Mouse (Mus musculus): ENCODE results near the gene Tlcd2. TPM values are rescaled to one million over a fixed set of nuclear protein-coding genes. Genes with fewer than 3 reads are reported as not detected.

The Tlcd2 gene
- polyA plus RNA-seq (2017; shearing (Covaris generic)), result 7.8 TPM

DNA sequence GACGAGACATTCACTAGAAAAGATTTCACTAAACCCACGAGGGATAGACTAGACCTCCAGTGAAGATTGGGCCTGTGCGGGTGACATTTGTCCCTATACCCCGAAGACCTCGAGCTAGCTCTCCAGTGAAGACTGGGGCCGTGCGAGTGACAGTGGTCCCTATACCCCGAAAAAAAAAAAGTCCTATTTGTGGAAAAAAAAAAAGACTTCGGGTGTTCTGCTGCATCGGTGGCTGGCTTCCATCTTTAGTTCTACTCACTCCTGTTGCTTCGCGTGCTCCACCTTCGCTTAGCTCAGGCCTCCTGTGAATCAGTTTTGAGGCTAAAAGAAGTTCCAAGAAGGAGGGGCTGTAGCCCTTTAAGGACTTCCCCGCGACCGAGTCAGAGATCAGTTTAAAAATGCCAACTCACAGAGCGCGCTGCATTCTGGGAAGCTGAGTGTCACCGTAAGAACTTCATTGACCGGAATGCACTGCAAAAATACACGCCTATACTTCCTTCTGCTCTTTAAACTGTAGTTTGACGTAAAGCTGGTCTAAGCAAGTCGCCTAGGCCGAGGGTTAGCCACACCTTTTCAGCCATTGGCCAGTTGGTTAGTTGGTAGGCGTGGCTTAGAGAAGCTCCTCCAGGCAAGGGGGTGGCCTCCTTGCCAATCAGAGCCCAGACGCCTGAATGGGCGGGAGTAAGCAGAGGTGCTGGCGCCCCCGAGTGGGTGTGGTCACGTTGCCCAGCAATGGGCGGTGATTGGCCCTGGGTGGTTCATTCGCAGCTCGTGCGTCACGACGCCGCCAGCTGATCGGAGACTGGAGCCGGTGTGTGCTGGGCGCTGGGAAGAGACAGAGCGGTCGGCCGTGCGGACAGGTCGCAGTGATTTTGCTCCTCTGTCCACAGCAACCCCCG lies at the start of gene Tlcd2:
TSS of gene Tlcd2 (plus strand) at position 872 of the 899 bp plus-strand sequence.

DNA sequence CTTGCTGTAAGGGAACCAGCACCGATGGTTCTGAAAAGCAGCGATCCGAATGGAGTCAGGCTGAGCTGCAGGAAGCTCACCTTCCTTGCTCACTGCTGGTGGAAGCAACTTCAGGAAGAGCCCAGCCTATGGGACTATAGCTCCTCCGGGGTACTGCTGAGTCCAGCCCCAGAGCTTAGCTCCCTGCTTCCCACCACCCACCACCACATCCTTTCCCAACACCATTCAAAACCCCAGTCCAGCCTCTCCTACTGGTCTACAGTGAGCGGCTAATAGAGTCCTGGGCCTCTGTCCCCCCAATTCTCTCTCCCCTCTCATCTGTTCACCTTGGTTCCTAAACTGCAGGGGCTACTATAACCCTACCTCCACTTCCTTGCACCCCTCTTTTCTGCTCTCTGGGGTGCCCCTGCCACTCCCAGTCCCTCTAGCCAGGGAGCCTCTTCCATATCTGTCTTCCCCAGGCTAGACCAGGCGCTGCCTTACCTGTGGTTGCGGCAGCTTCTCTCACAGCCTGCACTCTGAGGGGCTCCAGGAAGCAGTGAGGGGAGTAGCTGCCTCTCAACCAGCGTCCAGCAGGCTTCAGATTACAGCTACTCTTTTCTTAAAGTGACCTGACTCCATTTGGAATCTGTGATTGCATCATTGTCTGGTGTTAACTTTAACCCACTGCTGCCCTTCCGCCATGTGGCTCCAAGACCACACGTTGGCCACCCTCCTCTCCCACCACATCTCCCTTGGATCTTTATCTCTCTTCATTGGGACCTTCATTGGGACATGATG lies 39.3 kb upstream of the Tlcd2 start, which contains the start of gene Serpinf1:
TSS of gene Serpinf1 (minus strand) at position 689 of the 780 bp plus-strand sequence.

DNA sequence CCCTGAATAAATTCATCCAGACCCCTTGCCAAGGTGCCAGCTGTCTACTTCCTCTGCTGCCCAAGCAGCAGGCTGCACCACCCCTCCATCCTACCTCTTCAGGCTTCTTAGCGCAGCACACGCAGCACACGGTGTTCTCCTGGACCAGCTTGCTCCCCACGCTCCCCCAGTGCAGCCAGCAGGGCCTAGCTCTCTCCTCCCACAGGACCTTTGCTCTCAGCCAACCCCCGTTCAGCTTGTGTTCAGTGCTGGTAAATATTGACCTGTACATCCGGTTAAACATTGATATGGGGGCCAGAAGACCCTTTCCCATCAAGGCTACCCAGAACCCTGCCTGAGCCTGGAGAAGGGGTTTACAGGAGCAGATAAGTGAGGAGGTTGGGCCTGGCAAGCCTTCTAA lies 22.2 kb upstream of the Tlcd2 start, which contains the start of gene Serpinf2:
TSS of gene Serpinf2 (minus strand) at position 229 of the 400 bp plus-strand sequence.

DNA sequence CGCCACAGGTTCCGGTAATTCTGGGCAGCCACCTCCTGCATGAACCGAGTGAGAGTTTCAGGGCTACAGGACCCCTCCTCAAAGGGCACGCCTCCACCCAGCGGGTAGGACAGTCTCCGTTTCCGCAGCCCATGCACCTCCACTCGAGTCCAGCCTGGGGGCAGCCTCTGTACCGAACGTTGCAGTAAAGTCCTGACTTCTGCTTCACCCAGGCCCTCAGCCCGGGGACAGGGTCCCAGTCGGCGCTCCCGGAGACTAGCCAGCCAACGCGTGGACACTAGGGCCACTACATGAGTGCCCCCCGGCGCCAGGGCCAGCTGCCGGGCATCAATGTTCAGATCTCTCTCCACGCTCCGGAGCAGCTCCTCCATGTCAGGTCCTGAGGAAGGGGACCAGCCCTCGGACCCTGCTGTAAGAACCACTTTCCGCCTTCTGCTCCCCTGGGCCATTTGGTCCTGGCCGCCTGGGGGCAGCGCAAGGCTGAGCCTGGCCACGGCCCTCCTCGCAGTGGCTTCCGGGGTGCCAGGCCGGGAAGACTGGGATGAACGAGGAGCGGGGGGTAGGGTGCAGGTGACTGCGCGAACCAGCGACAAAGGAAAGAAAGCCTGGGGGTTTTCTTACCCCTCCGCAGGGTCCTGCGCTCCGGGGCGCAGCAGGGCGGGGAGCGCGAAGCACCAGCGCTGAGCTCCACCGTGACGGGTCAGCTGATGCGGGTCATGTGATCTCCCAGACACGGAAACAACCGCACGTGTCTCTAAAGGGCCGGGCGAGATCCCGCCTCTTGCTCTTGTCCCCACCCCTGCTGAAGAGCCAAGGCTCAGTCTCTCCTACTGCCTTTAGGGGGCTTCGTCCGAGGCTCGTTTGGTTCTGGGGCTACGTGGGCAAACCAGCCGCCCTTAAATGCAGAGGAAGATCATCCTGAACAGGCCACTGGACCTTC lies 7.3 kb upstream of the Tlcd2 start, which contains the start of gene Wdr81:
TSS of gene Wdr81 (minus strand) at position 727 of the 940 bp plus-strand sequence.

DNA sequence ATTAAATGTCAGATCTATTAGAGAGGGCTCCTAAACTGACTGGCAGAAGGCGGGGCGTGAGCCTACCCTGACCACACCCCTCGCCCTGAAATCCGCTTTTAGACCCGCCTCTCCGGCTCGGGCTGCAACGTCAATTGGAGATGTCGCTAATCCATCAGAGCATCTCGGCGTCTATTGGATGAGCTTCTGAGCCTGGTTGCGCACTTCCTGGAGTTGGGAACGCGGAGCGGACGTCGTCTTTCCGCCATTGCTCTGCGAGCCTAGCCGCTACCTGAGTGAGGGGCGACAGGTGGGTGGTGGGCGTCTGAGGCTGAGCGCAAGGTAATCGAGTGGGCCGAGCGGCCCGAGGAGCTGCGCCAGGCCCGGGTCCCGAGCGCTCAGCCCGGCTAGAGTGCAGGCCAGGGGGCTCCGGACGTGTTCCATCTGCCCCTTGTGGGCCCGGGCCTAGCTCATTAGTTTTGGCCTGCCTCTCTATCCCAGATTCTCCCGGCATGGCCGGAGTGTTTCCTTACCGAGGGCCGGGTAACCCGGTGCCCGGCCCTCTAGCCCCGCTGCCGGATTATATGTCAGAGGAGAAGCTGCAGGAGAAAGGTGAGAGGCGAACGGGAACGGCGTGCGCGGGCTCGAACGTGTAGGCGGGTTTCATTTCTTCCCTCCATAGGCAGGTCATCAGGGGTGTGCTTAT lies 25.2 kb downstream of the Tlcd2 start, which contains the start of gene Prpf8:
TSS of gene Prpf8 (plus strand) at position 216 of the 685 bp plus-strand sequence.

DNA sequence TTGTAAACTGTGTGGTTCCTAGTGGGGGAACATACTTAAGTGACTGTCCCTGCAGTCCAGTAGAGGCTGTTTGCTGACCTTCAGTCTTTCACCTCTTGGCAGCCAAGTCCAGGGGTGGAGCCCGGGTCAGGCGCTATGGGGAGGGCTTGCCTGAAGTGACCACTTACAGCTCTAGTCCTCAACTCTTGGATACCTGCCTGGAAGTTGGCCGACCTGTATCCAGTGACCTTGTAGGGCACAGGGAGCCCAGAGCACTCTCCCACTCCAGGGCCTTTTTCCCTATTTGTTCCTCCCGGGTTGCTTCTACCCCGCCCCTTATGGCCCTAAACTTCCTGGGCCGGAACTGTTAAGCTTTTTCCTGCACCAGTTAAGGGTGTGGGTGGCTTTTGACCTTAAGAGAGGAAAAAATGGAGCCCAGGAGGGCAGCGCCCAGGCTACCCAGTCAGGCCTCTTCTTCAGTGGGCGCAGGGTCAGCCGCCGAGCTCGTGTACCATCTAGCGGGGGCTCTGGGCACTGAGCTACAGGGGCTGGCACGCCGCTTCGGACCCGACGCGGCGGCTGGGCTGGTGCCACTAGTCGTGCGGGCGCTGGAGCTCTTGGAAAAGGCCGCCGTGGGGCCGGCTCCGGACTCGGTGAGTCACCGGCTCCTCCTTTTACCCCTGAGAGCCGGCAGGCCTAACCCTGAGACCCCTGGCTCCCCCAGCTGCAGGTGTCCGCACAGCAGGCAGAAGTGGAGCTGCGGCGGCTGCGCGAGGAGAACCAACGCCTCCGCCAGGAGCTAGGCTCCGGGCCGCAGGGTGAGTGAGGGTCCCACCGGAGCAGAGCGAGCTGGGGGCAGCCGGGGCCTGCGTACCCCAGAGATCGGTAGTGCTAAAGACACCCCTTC lies 48.5 kb downstream of the Tlcd2 start, which contains the start of gene Rilp:
TSS of gene Rilp (plus strand) at position 354 of the 886 bp plus-strand sequence.

DNA sequence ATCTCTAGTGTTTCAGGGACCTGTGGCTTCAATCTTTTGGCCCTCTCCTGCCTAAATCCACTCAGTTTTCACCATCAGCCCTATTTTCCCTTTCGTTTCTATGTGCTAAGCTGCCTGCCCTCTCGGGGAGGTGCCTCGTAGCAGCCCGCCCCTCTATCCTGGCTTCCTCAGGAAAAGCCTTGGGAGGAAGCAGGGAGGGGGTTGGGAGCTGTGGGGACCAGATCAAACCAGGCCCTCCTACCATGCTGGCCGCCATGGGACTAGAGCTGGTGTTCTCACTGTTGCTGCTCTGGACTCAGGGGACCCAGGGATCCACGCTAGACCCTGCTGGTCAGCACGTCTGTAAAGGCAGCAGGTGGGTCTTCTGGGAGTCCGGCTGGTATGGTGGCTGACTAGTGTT lies 51.8 kb downstream of the Tlcd2 start, which contains the start of gene Scarf1:
TSS of gene Scarf1 (plus strand) at position 205 of the 400 bp plus-strand sequence.

Other genes starting within 250 kb of the Tlcd2 start
- gene Rpa1, start 113.4 kb upstream of the Tlcd2 start, polyA plus RNA-seq (2017; shearing (Covaris generic)), result 162 TPM
- 23.8 TPM for gene Smyd4, start 113.3 kb upstream of the Tlcd2 start, polyA plus RNA-seq (2017; shearing (Covaris generic))
- 6.0 TPM for gene Serpinf1, start 39.0 kb upstream of the Tlcd2 start, polyA plus RNA-seq (2017; shearing (Covaris generic))
- gene Serpinf2, start 22.1 kb upstream of the Tlcd2 start, polyA plus RNA-seq (2017; shearing (Covaris generic)), result not detected
- gene Wdr81, start 7.0 kb upstream of the Tlcd2 start, polyA plus RNA-seq (2017; shearing (Covaris generic)), result 18.7 TPM
- gene Prpf8, start 25.1 kb downstream of the Tlcd2 start, polyA plus RNA-seq (2017; shearing (Covaris generic)), result 93.4 TPM
- 0.23 TPM for gene Rilp, start 48.4 kb downstream of the Tlcd2 start, polyA plus RNA-seq (2017; shearing (Covaris generic))
- gene Scarf1, start 51.8 kb downstream of the Tlcd2 start, polyA plus RNA-seq (2017; shearing (Covaris generic)), result 1.4 TPM
- gene Slc43a2, start 70.0 kb downstream of the Tlcd2 start, polyA plus RNA-seq (2017; shearing (Covaris generic)), result 70.4 TPM
- 66.8 TPM for gene Pitpna, start 126.4 kb downstream of the Tlcd2 start, polyA plus RNA-seq (2017; shearing (Covaris generic))
- 165 TPM for gene Inpp5k, start 169.3 kb downstream of the Tlcd2 start, polyA plus RNA-seq (2017; shearing (Covaris generic))
- 49.6 TPM for gene Myo1c, start 188.8 kb downstream of the Tlcd2 start, polyA plus RNA-seq (2017; shearing (Covaris generic))
- 12.7 TPM for gene Crk, start 217.5 kb downstream of the Tlcd2 start, polyA plus RNA-seq (2017; shearing (Covaris generic))

Data from inflammation-experienced regulatory T-cells, adult 16 weeks (primary cell).